Mouse (Mus musculus): ENCODE results near the gene Phactr1.
A peak's percentile ranks its signal among the peaks of the same experiment; 100 is the strongest.

Gene Phactr1

GRCm38 (mm10) chr13:42878346-42878745, 197.9 kb downstream of the Phactr1 start:
- no peak for DNase-seq

GRCm38 (mm10) chr13:42884033-42884724, 203.8 kb downstream of the Phactr1 start:
- DNase-seq = no peak

- DNase-seq = no peak
Measured at GRCm38 (mm10) chr13:42884725-42885115, 204.3 kb downstream of the Phactr1 start.

GRCm38 (mm10) chr13:42887701-42888100, 207.3 kb downstream of the Phactr1 start:
- DNase-seq = no peak

GRCm38 (mm10) chr13:42889516-42890474, 209.4 kb downstream of the Phactr1 start:
- no peak for DNase-seq

GRCm38 (mm10) chr13:42890651-42891050, 210.2 kb downstream of the Phactr1 start:
- DNase-seq = no peak

GRCm38 (mm10) chr13:42894016-42894415, 213.6 kb downstream of the Phactr1 start:
- DNase-seq = no peak

GRCm38 (mm10) chr13:42894598-42894997, 214.2 kb downstream of the Phactr1 start:
- DNase-seq = no peak

- no peak for DNase-seq
Measured at GRCm38 (mm10) chr13:42895980-42896379, 215.6 kb downstream of the Phactr1 start.

GRCm38 (mm10) chr13:42899611-42900010, 219.2 kb downstream of the Phactr1 start:
- DNase-seq = no peak

- DNase-seq = no peak
Measured at GRCm38 (mm10) chr13:42901837-42902236, 221.4 kb downstream of the Phactr1 start.

- DNase-seq = no peak
Measured at GRCm38 (mm10) chr13:42902859-42903258, 222.4 kb downstream of the Phactr1 start.

GRCm38 (mm10) chr13:42905818-42906217, 225.4 kb downstream of the Phactr1 start:
- DNase-seq = no peak

GRCm38 (mm10) chr13:42906990-42907389, 226.6 kb downstream of the Phactr1 start:
- DNase-seq = no peak

- DNase-seq = no peak
Measured at GRCm38 (mm10) chr13:42915081-42915480, 234.7 kb downstream of the Phactr1 start.

- DNase-seq = no peak
Measured at GRCm38 (mm10) chr13:42915851-42916193, 235.4 kb downstream of the Phactr1 start.

GRCm38 (mm10) chr13:42916194-42917033, 236.0 kb downstream of the Phactr1 start:
- peak; percentile 74 for DNase-seq

GRCm38 (mm10) chr13:42917251-42917650, 236.8 kb downstream of the Phactr1 start:
- no peak for DNase-seq

GRCm38 (mm10) chr13:42920062-42920461, 239.6 kb downstream of the Phactr1 start:
- no peak for DNase-seq

- DNase-seq = peak; percentile 54
Measured at GRCm38 (mm10) chr13:42921769-42922450, 241.5 kb downstream of the Phactr1 start.

GRCm38 (mm10) chr13:42927778-42928177, 247.4 kb downstream of the Phactr1 start:
- no peak for DNase-seq

- no peak for DNase-seq
Measured at GRCm38 (mm10) chr13:42929529-42930235, 249.3 kb downstream of the Phactr1 start.
